8 mouse cellular contexts compared by ENCODE assay signal in genomic region chr9:110118249-110118648, GRCm38 (mm10). TPM values are rescaled to one million over a fixed set of nuclear protein-coding genes. Genes with fewer than 3 reads are reported as not detected.
DNase-seq lines count a peak whose midpoint lies in the region; ATAC-seq and TF ChIP-seq lines count a peak whose summit lies in the region.

No protein-coding gene starts in this region.

- peak overlapping the region; percentile 92 for H3K9ac ChIP-seq in heart, embryonic 11.5 days (ENCODE audit: low read depth, low read length)
- peak overlapping the region; percentile 96; the same call in 1 of the 2 replicates for H3K9ac ChIP-seq in ES-E14 (ENCODE audit: insufficient read depth, low read depth, low read length, poor library complexity, severe bottlenecking)
- H3K9ac ChIP-seq in hindbrain, embryonic 11.5 days (ENCODE audit: low read depth, low read length), result peak overlapping the region; percentile 88

- H3K4me3 ChIP-seq in heart, embryonic 11.5 days (ENCODE audit: low read depth, low read length), result peak overlapping the region; percentile 85
- H3K4me3 ChIP-seq in ES-E14 (ENCODE audit: insufficient read depth in 1 of 2, low read depth in 1 of 2, low read length in 2 of 2, poor library complexity in 1 of 2, severe bottlenecking in 1 of 2) (peak overlapping the region; percentile 90 to 93), macrophage (ENCODE audit: inconsistent target) (peak overlapping the region; percentile 84)
- H3K4me3 ChIP-seq in hindbrain, embryonic 11.5 days (ENCODE audit: low read depth, low read length), result peak overlapping the region; percentile 89

- no peak for ATAC-seq in heart, embryonic 11.5 days (replicated peaks; ENCODE audit: insufficient number of reproducible peaks, low FRiP score, low TSS enrichment)
- ATAC-seq in hindbrain, embryonic 11.5 days (ENCODE audit: low FRiP score), result no peak
- ATAC-seq in inflammation-experienced regulatory T-cells, adult 6 months, result no peak
- ATAC-seq in cerebellum, adult (ENCODE audit: insufficient number of reproducible peaks, low FRiP score, low TSS enrichment), result no peak

- H3K79me2 ChIP-seq in macrophage (ENCODE audit: inconsistent target), result peaks cover 34% of the 10 kb centered on the region

- WGBS in heart, embryonic 11.5 days (ENCODE audit: insufficient replicate concordance), result 65% methylated on average over 1 of the region's 1 CpGs
- WGBS in hindbrain, embryonic 11.5 days, result 57% methylated on average over 1 of the region's 1 CpGs
- WGBS in macrophage (ENCODE audit: missing documents), result 80% methylated on average over 1 of the region's 1 CpGs

- no peaks in the 10 kb centered on the region for H3K27me3 ChIP-seq in heart, embryonic 11.5 days (ENCODE audit: control insufficient read depth, insufficient read depth, low read length)
- H3K27me3 ChIP-seq in hindbrain, embryonic 11.5 days (ENCODE audit: control insufficient read depth, insufficient read depth, low read length), result no peaks in the 10 kb centered on the region

- H3K27ac ChIP-seq in heart, embryonic 11.5 days (ENCODE audit: low read depth, low read length), result no peak overlapping the region
- no peak overlapping the region for H3K27ac ChIP-seq in ES-E14 (ENCODE audit: insufficient read depth, low read depth, low read length, poor library complexity, severe bottlenecking)
- H3K27ac ChIP-seq in hindbrain, embryonic 11.5 days (ENCODE audit: low read depth, low read length), result no peak overlapping the region
- H3K27ac ChIP-seq in macrophage, result no peak overlapping the region

- in situ Hi-C loops in ES-E14 (cut with MboI; ENCODE audit: low sequenced_read_pairs in 2 of 2, unreplicated experiment in 2 of 2), result no loop called here

- no peaks in the 10 kb centered on the region for H3K9me3 ChIP-seq in heart, embryonic 11.5 days (replicated peaks; ENCODE audit: control insufficient read depth, low read length)
- H3K9me3 ChIP-seq in ES-E14 (ENCODE audit: control insufficient read depth, insufficient read depth, low read depth, low read length), result no peaks in the 10 kb centered on the region
- no peaks in the 10 kb centered on the region for H3K9me3 ChIP-seq in hindbrain, embryonic 11.5 days (ENCODE audit: control insufficient read depth, low read length)

- peak overlapping the region; percentile 87 for H3K4me2 ChIP-seq in heart, embryonic 11.5 days
- peak overlapping the region; percentile 67 for H3K4me2 ChIP-seq in hindbrain, embryonic 11.5 days (replicated peaks; ENCODE audit: low read depth, low read length)

- peaks cover 13% of the 10 kb centered on the region for H3K4me1 ChIP-seq in heart, embryonic 11.5 days (ENCODE audit: control insufficient read depth, insufficient read depth, low read length)
- H3K4me1 ChIP-seq in ES-E14 (ENCODE audit: control insufficient read depth in 2 of 2, insufficient read depth in 2 of 2, low read length in 2 of 2, poor library complexity in 1 of 2), result peaks cover 0 to 2% of the 10 kb centered on the region in 2 experiments; a peak in 1 of 4 replicates
- H3K4me1 ChIP-seq in hindbrain, embryonic 11.5 days (replicated peaks; ENCODE audit: control insufficient read depth, insufficient read depth, low read length), result peaks cover 3% of the 10 kb centered on the region; the same call in 1 of the 2 replicates

- DNase-seq in heart, postnatal 4 days, result no peak
- DNase-seq in ES-E14 (ENCODE audit: low read depth, low spot score), result no peak
- DNase-seq in hindbrain, embryonic 11.5 days (ENCODE audit: low spot score), result no peak
- no peak for DNase-seq in cerebellum, adult 9-10 months

- H3K36me3 ChIP-seq in heart, embryonic 11.5 days (ENCODE audit: control insufficient read depth, insufficient read depth, low read length), result no peaks in the 10 kb centered on the region
- H3K36me3 ChIP-seq in ES-E14 (ENCODE audit: control insufficient read depth, insufficient read depth, low read length, poor library complexity, severe bottlenecking) (no peaks in the 10 kb centered on the region), macrophage (ENCODE audit: inconsistent target) (peaks cover 6% of the 10 kb centered on the region; the same call in 1 of the 2 replicates)
- H3K36me3 ChIP-seq in hindbrain, embryonic 11.5 days (ENCODE audit: control insufficient read depth, insufficient read depth, low read length), result no peaks in the 10 kb centered on the region; the same call in 1 of the 2 replicates

TF ChIP-seq in ES-E14, 5 proteins besides CTCF, POLR2A, EP300 and RAD21:
- no peak for TF ChIP-seq MAFK (IDR thresholded peaks at IDR 0.05; ENCODE audit: insufficient read depth, low read depth, low read length)
- no peak for TF ChIP-seq HCFC1 (IDR thresholded peaks at IDR 0.05; ENCODE audit: borderline replicate concordance, insufficient read depth, low read length)
- no peak for TF ChIP-seq CHD2 (IDR thresholded peaks at IDR 0.05; ENCODE audit: low read depth, low read length)
- no peak for TF ChIP-seq ZC3H11A (IDR thresholded peaks at IDR 0.05; ENCODE audit: borderline replicate concordance, low read depth, low read length)
- no peak for TF ChIP-seq ZNF384 (IDR thresholded peaks at IDR 0.05; ENCODE audit: low read depth, low read length)

RNA-seq across cellular contexts. Expression of gene Dhx30, which starts 0.6 kb away (rescaled TPM):
- 107 and 108 TPM in 2 replicates for polyA plus RNA-seq in heart, embryonic 11.5 days (2014; fragmentation: Nextera tagmentation; extraction: Ambion mirVana)
- total RNA-seq in heart, postnatal 4 days (2021), result 10 to 100 TPM; 78.0 to 81.8 TPM
- 191 and 204 TPM in 2 replicates for total RNA-seq in ES-E14 (2012; rRNA removed)
- 148 and 156 TPM in 2 replicates for polyA plus RNA-seq in hindbrain, embryonic 11.5 days (2014; fragmentation: Nextera tagmentation; extraction: Ambion mirVana)
- total RNA-seq in macrophage (2018; cell fraction: chromatin; rRNA removed), result 100 to 1,000 TPM in 14 of 26 experiments, 10 to 100 TPM in 12; 34.6 to 162 (median 109) TPM
- total RNA-seq in macrophage (2018; cell fraction: cytosol; rRNA removed), result 10 to 100 TPM; 19.0 to 52.4 (median 37.6) TPM
- 100 to 1,000 TPM in 5 of 26 experiments, 10 to 100 TPM in 21; 33.2 to 129 (median 75.3) TPM for total RNA-seq in macrophage (2018; cell fraction: nucleus; rRNA removed)
- polyA plus RNA-seq in macrophage (2018), result 22.5 to 39.0 TPM (median 36.9 TPM) in 3 replicates
- polyA plus RNA-seq in inflammation-experienced regulatory T-cells, adult 6 months (2017; shearing (Covaris generic)), result 100 to 1,000 TPM in 2 of 3 experiments, 10 to 100 TPM in 1; 70.5 to 107 (median 103) TPM

RNA-seq across cellular contexts. Expression of gene Smarcc1, which starts 0.7 kb away (rescaled TPM):
- polyA plus RNA-seq in heart, embryonic 11.5 days (2014; fragmentation: Nextera tagmentation; extraction: Ambion mirVana), result 59.1 and 112 TPM in 2 replicates
- total RNA-seq in heart, postnatal 4 days (2021), result 10 to 100 TPM; 64.3 to 66.5 TPM
- total RNA-seq in ES-E14 (2012; rRNA removed), result 56.9 and 64.3 TPM in 2 replicates
- polyA plus RNA-seq in hindbrain, embryonic 11.5 days (2014; fragmentation: Nextera tagmentation; extraction: Ambion mirVana), result 172 and 253 TPM in 2 replicates
- total RNA-seq in macrophage (2018; cell fraction: chromatin; rRNA removed), result 10 to 100 TPM; 13.9 to 85.5 (median 66.6) TPM
- 10 to 100 TPM; 20.4 to 37.4 (median 32.4) TPM for total RNA-seq in macrophage (2018; cell fraction: cytosol; rRNA removed)
- total RNA-seq in macrophage (2018; cell fraction: nucleus; rRNA removed), result 10 to 100 TPM; 16.5 to 79.1 (median 32.6) TPM
- polyA plus RNA-seq in macrophage (2018), result 20.5 to 39.6 TPM (median 35.3 TPM) in 3 replicates
- polyA plus RNA-seq in inflammation-experienced regulatory T-cells, adult 6 months (2017; shearing (Covaris generic)), result 10 to 100 TPM; 25.9 to 35.4 (median 26.2) TPM
